Mouse (Mus musculus) neutrophil, adult 5-6 weeks (primary cell): Measurements from ENCODE around the gene Hp. TPM values are rescaled to one million over a fixed set of nuclear protein-coding genes. Genes with fewer than 3 reads are reported as not detected.

Experiments used
- ATAC-seq: fragments of 151-379, 151-347 bp; 2 replicates; pipeline ENCODE4 v1.8.0; 2017; ENCODE audit warnings: mild to moderate bottlenecking, moderate TSS enrichment; ENCODE audit not compliant: insufficient number of reproducible peaks, poor library complexity, low FRiP score, severe bottlenecking; ENCODE audit errors: extremely low read depth
- total RNA-seq: library from RNA; stranded (forward); fragments of 200-1000 nt; gene quantifications from 2 replicates; pipeline ENCODE4 v1.2.3, GENCODE M21; 2017

Hp gene
- total RNA-seq = 873 and 967 TPM in 2 replicates

DNA sequence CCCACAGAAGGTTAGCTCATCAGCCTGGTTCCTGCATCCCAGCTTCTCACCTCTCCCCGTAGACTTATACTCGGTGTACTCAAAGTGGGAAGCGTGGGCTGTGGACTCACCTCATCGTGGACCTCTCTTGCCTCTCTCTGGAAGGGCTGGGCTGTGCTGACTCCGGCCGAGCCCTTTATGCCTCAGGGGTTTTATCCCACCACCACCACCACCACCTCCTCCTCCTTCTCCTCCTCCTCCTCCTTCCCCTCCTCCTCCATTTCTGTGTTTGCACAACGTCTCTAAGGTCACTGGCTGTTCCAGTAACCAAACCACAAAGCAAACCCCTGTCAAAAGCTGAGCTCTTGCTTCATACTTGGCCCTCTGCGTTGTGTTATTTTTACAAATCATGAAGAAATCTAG, at the start of gene Hp:
Gene Hp, minus strand, starts transcription at position 273 of the 402 bp plus-strand sequence.
- ATAC-seq = peak; percentile 75

DNA sequence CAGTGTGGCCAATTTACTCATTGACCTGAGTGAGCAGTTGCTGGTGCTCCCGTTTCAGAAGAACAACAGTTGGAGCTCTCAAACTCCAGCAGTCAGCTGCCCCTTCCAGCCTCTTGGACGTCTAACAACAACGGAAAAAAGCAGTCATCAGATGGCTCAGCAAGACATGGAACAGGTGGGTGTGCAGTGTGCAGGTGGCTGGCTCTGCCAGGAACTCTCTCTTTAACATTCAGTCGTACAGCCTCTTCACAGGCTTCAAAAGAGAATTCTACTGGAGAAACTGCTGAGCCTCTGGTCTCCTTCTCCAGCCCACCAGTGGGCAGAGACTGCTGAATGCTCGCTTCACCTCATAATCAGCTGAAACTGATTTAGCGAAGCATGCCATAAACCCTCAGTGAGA, 49.7 kb upstream of the Hp start:
- no peak for ATAC-seq

DNA sequence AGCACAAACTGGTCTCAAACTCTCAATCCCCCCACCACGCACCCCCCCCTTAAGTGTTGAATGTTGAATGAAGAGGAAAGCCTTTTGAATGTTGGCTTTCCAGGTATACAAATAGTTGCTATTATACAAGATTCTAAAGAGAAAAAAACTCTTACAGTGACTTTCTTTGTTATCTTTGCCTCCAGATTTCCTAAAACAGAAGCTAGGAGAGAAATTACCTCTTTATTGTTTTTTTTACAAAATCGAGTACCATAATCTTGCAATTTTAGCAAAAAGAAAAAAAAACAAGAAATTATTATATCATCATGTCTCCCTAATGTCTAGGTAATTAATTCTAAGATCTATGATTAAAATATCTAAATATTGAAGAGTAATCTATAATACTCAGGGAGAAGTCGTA, 36.6 kb upstream of the Hp start:
- no peak for ATAC-seq

DNA sequence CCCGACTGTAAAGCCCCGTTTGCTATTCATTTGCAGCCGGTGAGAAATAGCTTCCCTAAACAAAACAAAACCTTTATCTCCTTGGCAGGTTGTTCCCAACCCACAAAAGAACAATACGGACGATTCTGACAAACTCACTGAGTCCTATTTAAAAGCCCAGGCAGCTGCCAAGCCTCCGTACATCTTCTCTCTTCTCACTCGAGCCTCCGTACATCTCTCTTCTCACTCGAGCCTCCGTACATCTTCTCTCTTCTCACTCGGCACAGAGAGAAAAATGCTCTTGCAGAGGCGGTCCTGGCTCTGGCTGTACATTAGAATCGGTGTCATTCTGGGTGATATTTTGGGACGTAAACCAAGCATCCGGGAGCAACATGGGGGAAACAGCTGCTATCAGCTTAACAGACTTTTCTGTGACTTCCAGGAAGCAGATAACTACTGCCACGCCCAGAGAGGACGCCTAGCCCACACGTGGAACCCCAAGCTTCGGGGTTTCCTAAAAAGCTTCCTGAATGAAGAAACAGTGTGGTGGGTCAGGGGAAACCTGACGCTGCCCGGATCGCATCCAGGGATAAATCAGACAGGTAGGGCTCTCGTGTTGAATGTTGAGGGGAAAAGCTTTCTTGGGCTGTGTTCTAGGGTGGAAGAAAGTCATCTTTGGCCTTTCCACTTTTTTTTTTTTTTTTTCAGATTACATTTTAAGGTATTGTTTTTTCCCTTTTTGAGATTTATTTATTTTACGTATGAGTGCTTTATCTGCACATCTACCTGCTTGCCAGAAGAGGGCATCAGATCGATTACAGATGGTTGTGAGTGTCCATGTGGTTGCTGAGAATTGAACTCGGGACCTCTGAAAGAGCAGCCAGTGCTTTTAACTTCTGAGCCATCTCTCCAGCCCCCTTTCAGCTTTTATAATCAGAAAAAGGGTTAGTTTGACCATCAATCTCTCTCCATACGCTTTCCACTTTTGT, 35.6 kb upstream of the Hp start, which contains the start of gene Pkd1l3:
Gene Pkd1l3, plus strand, starts transcription at position 275 of the 968 bp plus-strand sequence.
- 0 out of 2 replicates have a peak, but pooled peaks have one; percentile 30 for ATAC-seq

DNA sequence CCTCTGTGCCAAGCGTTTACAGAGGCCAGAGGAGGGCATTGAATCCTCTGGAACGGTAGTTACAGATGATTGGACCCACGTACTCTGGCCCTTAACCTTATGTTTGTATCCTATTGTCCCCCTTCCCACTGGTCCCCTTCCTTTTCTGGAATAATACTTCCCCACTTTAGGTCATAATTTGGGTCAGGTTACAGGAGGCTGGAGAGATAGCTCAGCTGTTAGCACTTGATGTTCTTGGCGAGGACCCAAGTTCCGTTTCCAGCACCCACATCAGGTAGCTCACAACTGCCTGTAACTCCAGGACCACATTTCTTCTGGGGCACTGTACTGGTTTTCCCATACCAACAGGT, 30.2 kb upstream of the Hp start:
- no peak for ATAC-seq

DNA sequence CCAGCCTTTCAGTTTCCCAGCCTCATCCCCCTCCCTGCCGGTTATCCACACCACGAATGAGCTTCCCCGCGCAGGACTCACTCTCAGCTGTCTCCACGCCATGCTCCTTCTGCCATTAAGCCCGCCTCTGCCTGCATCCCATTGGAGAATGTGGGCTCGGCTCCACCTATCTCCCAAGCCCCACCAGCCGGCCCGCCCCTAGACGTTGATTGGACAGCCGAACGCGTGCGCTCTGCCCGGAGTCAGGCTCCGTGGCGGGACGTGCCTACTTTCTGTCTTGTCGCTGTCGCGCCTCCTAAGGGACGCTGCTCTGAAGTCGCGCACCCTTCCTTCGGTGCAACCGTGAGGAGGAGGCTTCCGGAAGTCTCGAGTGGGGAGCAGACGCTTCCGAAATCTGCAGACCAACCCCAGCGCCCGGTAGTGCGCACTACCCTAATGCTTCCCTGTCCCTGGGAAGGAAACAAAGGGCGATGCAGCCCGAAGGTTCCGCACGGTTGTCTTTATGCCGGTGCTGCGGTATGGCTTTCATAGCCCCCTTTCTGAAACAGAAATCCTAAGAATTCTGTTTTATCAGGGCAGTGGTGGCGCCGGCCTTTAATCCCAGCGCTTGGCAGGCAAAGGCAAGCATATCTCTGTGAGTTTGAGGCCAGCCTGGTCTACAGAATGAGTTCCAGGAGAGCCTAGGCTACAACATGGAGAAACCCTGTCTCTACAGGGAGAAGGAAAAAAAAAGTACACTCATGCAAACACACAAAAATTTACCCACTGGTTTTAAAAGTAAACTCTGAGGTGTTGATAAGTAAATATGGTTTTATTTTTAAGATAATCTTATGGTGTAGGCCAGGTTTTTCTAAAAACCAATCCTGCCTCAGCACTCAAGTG, 29.5 kb upstream of the Hp start, which contains the start of gene Dhodh:
Gene Dhodh, minus strand, starts transcription at position 403 of the 882 bp plus-strand sequence.
- peak; percentile 92 for ATAC-seq

DNA sequence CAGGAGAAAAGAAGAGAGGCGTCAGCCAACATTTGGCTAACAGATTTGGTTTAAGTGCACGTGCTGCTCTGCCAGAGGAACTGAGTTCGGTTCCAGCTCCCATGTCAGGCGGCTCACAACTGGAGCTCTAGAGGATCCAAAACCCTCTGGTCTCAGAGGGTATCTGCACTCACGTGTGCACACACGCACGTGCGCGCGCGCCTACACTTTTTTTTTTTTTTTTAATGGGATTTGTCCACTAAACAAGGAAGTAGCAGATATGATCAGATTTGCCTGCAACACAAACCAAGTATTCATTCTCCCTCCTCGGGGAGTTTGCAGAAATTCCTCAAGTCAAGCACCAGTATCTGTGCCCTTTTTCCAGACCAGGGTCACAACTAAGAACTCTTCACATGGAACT, 28.7 kb upstream of the Hp start:
- ATAC-seq = no peak

DNA sequence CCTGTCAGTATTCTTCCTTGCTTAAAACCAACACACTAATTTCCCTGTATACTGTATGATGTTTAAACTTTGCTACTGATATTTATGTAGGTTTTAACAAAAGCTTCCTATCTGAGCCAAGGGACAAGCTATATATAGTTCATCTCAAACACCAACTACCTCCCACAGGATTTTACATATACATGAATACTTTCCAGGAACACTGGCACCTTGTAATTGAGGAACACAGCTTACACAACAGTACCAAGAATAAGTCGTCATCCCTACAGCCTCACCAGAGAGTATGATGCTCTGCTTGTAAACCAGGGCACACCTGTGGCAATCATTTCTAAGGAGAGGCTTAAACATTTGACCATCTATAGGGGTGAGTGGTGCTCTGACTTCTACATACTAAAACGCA, 27.8 kb upstream of the Hp start:
- no peak for ATAC-seq

DNA sequence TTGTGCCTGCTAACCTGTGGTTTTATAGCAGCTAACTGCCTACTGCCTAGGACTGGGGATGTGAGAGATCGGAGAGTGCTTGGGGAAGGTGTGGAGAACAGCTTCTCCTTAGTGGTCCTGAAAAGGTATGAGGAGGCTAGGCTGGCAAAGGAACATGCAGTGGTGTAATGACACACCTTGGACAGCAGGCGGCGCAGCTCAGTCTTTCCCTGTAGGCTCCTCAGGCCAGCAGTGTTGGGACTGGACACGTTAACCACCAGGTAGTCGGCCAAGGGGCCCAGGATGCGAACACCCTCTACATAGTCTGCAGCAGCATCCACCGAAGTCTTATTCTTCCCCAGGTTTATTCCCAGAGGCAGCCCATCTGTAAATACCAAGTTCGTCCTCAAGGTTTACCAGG, 16.9 kb upstream of the Hp start:
- peak; percentile 74 for ATAC-seq

DNA sequence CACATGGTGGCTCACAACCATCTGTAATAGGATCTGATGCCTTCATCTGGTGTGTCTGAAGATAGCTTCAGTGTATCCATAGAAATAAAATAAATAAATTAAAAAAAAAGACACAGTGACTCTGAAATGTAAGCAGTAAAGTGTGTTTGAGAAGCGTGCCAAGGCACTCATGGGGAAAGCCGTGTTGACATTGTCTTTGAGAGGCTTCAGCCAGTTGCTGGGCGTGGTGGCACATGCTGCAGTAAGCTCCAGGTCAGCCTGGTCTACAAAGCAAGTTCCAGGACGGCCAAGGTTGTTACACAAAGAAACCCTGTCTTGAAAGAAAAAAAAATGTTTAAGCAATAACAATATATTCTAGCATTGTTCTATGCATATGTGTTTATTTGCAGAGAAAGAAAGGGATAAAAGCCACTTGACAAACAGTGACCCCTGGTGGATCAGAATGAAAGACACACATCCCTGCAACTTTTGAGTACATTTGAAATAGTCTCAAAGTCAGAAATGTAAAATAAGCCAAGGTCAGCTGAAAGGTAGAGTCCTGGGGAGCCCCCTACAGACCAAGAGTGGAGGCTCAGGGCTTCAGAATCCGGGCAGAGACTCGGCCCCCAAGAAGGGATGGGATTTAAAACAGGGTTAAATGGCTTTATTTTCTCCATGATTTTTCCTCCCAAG, 14.3 kb upstream of the Hp start:
- ATAC-seq = peak; percentile 28; the same call in 1 of the 2 replicates

DNA sequence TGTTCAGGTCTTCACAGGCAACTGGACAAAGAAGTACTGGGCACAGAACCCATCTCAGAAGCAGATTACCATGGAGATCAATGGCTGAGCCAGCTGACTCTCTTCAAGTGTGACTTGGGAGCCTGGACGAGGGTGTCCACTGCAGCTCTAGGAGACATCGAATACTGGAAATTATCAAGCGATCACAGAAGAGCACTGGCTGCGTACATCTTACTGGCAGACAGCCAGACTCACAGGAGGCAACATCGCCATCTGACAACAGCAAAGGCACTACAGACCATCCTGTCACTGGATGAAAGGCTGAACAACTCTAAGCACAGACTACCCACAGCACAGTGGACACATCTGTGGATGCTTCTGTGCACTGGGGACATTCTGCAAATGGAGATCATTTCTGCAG, 13.2 kb upstream of the Hp start:
- ATAC-seq = no peak

DNA sequence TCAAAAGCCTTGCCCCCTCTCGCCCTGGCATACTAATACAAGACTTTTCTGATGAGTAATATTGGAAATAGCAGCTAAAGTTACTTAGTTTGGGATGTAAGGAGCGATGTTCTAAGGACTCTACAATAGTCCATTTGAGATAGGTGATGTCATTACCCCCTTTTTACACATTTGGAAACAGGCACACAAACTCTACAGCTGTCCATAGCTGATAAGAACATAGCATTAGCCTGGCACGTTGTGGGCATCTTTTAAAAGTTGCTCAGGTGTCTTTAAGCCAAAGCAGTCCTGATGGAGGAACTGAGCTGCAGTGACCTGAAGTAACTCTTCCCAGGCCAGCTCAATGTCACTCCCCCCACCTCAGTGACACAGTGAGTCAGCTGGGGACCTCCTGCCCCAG, 12.4 kb upstream of the Hp start:
- ATAC-seq = no peak

DNA sequence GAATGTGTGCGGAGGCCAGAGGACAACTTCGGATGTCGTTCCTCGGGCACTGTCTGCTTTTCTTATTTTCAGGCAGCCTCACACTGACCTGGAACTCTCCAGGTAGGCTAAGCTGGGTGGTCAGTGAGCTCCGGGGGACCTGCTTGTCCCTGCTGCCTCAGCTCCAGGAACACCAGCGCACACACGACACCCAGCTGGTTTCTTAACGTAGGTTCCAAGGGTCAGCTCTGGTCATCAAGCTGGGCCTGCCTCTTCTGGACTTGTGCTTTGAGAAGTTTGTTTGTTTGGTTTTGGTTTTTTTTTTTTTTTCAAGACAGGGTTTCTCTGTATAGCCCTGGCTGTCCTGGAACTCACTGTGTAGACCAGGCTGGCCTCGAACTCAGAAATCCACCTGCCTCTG, 11.9 kb upstream of the Hp start:
- no peak for ATAC-seq

DNA sequence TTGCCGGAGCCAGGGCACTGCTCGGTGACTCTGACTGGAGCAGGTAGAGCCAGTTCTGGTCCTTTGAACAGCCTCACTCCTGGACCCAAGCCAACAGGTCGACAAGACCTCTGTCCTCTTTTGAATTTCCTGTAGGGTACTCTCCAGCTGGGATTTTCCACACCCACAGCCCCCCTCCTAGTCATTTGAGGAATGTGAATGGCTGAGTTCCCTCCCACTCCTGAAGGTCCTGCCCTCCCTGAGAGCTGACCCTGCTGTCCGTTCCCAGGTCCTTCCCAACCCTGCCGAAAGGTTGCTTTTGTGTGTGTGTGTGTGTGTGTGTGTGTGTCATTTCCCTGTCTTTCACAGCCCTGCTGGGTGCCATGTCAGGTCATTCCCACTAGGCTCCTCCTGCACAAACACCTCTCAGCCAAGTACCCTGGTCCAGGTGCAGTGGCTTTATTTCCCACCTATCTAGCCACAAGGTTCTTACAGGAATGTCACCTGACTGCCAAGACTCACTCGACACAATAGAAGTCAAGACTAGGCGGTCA, 8.1 kb upstream of the Hp start:
- no peak for ATAC-seq

DNA sequence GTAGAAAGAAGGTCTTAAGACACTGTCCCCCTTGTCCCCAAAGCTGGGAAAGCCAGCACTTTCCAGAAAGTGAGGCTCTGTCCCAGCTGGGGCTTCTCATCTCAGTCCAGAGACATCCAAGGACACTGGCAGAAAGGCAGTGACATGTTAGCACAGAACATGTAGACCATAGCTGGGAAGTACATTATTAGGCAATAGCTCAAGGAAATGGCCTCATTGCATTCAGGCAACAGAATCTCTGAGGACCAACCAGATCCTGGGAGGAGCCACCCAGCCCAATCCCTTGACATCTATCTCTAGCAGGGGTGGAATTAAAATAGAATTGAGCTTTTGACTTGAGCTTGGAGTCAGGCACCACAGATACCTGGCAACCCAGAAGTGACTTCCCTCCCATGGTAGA, 6.7 kb upstream of the Hp start:
- ATAC-seq = peak; percentile 49

DNA sequence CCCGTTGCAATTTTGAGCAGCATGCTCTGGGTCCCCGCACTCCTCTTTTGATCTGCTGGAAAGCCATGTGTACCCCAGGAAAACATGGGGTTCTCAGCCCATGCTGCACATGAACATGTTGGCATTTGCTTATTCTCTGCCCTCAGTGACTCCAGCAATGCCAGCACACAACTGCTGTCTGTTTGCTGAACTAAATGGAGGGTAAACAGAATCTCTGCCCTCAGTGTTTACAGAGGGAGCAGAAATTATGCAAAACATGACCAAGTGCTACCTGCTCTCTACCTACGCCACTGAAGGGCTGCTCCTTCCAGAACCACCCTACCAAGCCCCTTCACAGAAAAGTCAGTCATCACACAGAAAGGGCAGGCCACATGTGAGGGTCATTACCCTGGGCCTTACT, 5.9 kb upstream of the Hp start:
- ATAC-seq = no peak

DNA sequence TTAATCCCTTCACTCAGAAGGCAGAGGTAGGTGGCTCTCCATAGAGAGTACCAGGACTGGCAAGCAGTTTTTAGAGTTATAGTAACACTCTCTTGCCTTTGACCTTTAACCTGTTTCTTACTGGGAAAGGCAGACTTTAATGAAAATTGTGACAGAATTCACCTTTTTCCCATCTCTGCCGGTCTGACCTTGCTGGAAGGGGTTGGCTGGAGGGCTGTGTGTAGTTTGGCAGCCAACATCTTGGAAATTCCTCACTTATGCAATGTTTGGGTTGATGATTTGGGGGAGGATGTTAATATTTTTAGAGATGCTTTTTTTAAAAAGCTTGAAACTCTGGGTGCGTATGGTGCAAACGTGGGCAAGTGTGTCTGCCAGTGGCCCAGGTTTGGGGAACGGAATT, 5.3 kb upstream of the Hp start:
- ATAC-seq = no peak

DNA sequence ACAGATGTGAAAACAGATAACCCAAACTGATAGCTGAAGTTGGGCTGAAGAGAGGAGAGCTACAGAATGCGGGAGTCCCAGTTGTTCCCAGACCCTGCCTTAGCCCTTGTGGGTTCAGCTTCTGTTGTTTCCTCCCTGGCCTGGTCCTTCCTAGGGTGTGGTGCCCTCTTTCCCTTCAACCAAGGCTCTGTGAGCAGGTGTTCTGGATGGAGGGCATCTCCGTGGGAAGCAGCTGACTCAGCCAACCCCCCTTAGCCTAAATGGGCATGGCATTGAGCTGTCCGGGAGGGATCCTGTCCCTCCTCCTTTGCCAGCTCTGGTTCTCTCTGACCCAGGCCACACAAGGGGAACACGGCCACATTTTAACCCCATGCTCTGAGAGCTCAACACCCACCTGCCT, 2.7 kb downstream of the Hp start:
- ATAC-seq = no peak

DNA sequence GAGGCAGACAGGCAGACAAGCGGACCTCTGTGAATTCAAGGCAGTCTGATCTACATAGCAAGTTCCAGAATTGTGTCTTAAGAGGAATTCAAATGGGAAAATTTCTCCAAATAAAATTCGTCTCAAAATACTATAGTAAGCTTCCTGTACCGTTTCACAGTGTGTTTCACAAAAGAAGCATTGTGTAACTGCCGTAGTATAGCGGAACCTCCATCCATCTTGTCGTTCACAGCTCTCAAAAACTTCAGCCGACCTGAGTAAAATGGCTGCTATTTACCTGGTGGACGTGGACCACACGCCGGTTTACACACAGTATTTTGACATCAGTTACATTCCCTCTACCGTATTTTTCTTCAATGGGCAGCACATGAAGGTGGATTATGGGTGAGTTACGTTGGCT, 7.8 kb downstream of the Hp start:
- peak; percentile 27; the same call in 1 of the 2 replicates for ATAC-seq
